Mouse (Mus musculus): ENCODE data around the gene Mgea5.

- no peak for TF ChIP-seq CTCF (IDR thresholded peaks at IDR 0.05; ENCODE audit: extremely low read depth, insufficient read depth, low read length)
- TF ChIP-seq POLR2A (IDR thresholded peaks at IDR 0.05; ENCODE audit: extremely low read depth, insufficient read depth, low read length) = no peak
Observed at GRCm38 (mm10) chr19:45743619-45744018, 40.0 kb downstream of the Mgea5 start.

All from cortical plate, adult 2 months (tissue).